Mouse (Mus musculus) liver, adult (tissue): ENCODE measurements at regions not wholly inside any gene's neighbourhood (a gene's known extent, or its start where the extent isn't known, plus 50 kb on each side); places are given as distances from the start of the nearest gene placed in this dataset.

Experiments used
- GATA4 ChIP-seq: IDR thresholded peaks from 2 replicates; pipeline ENCODE4 v1.6.1; 2014; ENCODE audit warnings: mild to moderate bottlenecking, low read length; ENCODE audit not compliant: insufficient replicate concordance

GRCm38 (mm10) chr4:9935949-9936348 lies 938.3 kb upstream of the 2610301B20Rik start:
- TF ChIP-seq GATA4: no peak

GRCm38 (mm10) chr4:9951441-9951840 lies 922.9 kb upstream of the 2610301B20Rik start:
- no peak for TF ChIP-seq GATA4

GRCm38 (mm10) chr4:9974631-9975030 lies 899.7 kb upstream of the 2610301B20Rik start:
- no peak for TF ChIP-seq GATA4

- TF ChIP-seq GATA4: no peak
Measured at GRCm38 (mm10) chr4:9981354-9982040, 892.8 kb upstream of the 2610301B20Rik start.

- no peak for TF ChIP-seq GATA4
Measured at GRCm38 (mm10) chr4:9982786-9983525, 891.3 kb upstream of the 2610301B20Rik start.

GRCm38 (mm10) chr4:9993871-9994270 lies 880.4 kb upstream of the 2610301B20Rik start:
- no peak for TF ChIP-seq GATA4

- TF ChIP-seq GATA4: no peak
Measured at GRCm38 (mm10) chr4:9994466-9994865, 879.8 kb upstream of the 2610301B20Rik start.

GRCm38 (mm10) chr4:10030316-10030715 lies 844.0 kb upstream of the 2610301B20Rik start:
- TF ChIP-seq GATA4: no peak

- no peak for TF ChIP-seq GATA4
Measured at GRCm38 (mm10) chr4:10031764-10032163, 842.5 kb upstream of the 2610301B20Rik start.

GRCm38 (mm10) chr4:10035336-10035735 lies 839.0 kb upstream of the 2610301B20Rik start:
- TF ChIP-seq GATA4: no peak

GRCm38 (mm10) chr4:10041301-10042093 lies 832.8 kb upstream of the 2610301B20Rik start:
- no peak for TF ChIP-seq GATA4

GRCm38 (mm10) chr4:10048770-10049169 lies 825.5 kb upstream of the 2610301B20Rik start:
- TF ChIP-seq GATA4: no peak

- TF ChIP-seq GATA4: no peak
Measured at GRCm38 (mm10) chr4:10049411-10049810, 824.9 kb upstream of the 2610301B20Rik start.

- no peak for TF ChIP-seq GATA4
Measured at GRCm38 (mm10) chr4:10051296-10052267, 822.7 kb upstream of the 2610301B20Rik start.
